16 mouse cellular contexts compared by ENCODE assay signal in the genomic region with DNA sequence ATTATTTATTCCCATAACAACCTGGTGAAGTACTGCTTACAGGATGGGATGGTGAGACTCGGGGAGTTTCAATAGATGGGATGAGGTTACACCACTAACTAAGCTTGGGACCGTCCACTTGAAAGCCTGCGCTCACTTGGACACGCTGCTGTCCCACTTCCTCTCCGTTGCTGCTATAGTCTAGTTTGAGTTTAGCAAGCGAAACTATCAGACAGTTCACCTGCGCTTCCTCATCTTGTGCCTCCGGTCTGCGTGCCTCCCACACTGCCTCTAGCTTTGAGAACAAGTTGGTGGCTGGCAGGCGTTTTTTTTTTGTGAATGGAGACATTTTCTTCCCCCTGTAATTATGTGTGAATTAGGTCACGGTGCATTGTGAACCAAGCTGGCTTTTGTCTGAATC.
A peak's percentile ranks its signal among the peaks of the same experiment; 100 is the strongest.
DNase-seq lines count a peak whose midpoint lies in the region; ATAC-seq lines count a peak whose summit lies in the region.
"Had no signal": no experiment of that assay in that cellular context is flagged by ENCODE, and none has a peak within 500 bp of the region (broad histone marks: within the 10 kb centered on the region; RNA-seq: fewer than 3 reads in every experiment).

No protein-coding gene starts in this region.

- DNase-seq in spleen, adult 18-20 months, result peak; percentile 11 to 18
- no peak for DNase-seq in spleen, postnatal 4 days (ENCODE audit: low spot score in 2 of 2)
- peak; percentile 32 for DNase-seq in brain, adult 2 months (ENCODE audit: low read depth, low spot score)
- no peak for DNase-seq in heart, adult 9 months (ENCODE audit: low spot score in 2 of 2)
- DNase-seq: adrenal gland, postnatal 10 days; cerebellum, adult 18-20 months; cerebellum, postnatal 10 days; embryo, embryonic 11 days; gastrocnemius, postnatal 36 days; heart, adult 18-20 months; heart, postnatal 14 days had no signal

- peak; percentile 63 for ATAC-seq in megakaryocyte progenitor cell, adult 5-6 weeks (replicated peaks; ENCODE audit: poor library complexity)
- ATAC-seq in erythroid progenitor cell, adult 5-6 weeks (replicated peaks; ENCODE audit: low FRiP score, poor library complexity, severe bottlenecking), result no peak
- no peak for ATAC-seq in cerebellum, adult (ENCODE audit: insufficient number of reproducible peaks, low FRiP score, low TSS enrichment)
- ATAC-seq: forebrain, embryonic 15.5 days; hindbrain, postnatal 0 days had no signal

Comparison
In these comparisons a context has a peak if more than half of its experiments do, and no peak if none do; other contexts are left out.
1. DNase-seq: peak in spleen, adult 18-20 months (2 of 2) and brain, adult 2 months (single experiment); none in spleen, postnatal 4 days (0 of 2) and heart, adult 9 months (0 of 2).